Mouse (Mus musculus) c-Kit-negative CD71-positive TER-119-positive erythroid progenitor cells, embryonic 14.5 days (primary cell): Measurements from ENCODE around the gene Adarb1.
"Not testable (repeated sequence)": the region's sequence is repeated elsewhere in the genome, so short reads cannot be mapped to it uniquely, and the experiment has no call there.

Experiments
- DNase-seq: peaks from one replicate; pipeline ENCODE4 v3.0.0-alpha.2; 2013; ENCODE audit warnings: low read depth, low spot score

Gene Adarb1

GRCm38 (mm10) chr10:77321001-77321400 is 97.1 kb downstream of the Adarb1 start:
- DNase-seq, result no peak

DNA sequence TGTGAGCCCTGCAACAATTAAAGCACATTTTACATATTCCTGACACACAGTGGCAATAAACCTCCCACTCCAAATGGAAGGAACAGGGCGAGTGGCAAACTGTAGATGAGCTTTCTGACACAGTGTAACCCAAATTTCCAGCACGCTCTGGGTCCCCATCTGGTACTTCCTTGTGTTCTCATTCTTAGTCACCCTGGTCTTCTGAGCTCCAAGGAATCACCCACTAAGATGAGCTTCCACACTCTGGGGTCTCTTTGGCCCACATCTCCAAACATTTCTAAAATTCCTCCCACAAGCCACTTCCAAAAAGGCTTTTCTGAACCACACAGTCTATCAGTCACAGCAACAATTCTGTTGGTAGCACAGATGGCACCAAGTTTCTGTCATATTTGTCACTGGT is 102.4 kb downstream of the Adarb1 start:
- DNase-seq, result no peak

GRCm38 (mm10) chr10:77314711-77315266 is 103.3 kb downstream of the Adarb1 start:
- DNase-seq, result no peak

DNA sequence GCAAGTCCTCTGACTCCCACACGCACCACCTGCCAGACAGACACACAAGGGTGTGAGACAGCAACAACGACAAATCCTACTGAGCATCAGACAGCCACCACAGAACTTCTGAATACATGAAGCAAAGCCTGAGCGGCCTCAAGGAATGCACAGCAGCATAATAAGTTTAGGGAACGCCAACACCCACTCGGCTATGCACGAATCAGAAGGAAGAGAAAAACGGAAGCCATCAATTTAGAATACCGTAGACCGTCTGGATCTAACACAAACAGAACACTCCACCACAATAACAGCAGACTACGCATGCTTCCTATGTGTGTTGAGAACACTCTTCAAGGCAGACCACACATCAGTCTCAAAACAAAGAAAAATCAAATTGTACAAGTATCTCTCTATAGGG is 109.1 kb downstream of the Adarb1 start:
- no peak for DNase-seq

- no peak for DNase-seq
Observed at GRCm38 (mm10) chr10:77305766-77306165, 112.3 kb downstream of the Adarb1 start.

DNA sequence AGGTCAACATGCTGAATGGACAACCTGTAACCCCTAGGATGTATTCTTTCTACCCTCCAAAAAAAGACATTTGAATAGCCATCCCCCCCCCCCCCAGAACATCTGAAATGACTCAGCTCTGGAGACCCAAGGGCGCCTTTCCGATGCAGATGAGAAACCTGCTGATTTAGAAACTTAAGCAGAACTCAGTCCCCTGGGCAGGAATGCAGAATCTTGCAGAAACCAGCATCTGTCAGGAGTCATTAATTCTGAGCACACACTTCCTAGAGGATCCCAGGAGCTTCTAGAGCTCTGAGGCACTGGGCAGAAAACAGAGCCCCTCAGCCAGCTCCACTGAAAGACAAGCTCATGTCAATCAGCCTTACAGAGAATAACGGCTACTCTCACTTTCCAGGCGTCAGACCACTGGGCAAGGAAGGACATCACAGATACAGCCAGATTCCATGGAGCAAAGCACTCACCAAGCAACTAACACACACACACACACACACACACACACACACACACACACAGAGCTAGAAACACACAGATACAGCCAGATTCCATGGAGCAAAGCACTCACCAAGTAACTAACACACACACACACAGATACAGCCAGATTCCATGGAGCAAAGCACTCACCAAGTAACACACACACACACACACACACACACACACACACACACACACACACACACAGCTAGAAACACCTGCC is 113.1 kb downstream of the Adarb1 start:
- DNase-seq, result no peak

DNA sequence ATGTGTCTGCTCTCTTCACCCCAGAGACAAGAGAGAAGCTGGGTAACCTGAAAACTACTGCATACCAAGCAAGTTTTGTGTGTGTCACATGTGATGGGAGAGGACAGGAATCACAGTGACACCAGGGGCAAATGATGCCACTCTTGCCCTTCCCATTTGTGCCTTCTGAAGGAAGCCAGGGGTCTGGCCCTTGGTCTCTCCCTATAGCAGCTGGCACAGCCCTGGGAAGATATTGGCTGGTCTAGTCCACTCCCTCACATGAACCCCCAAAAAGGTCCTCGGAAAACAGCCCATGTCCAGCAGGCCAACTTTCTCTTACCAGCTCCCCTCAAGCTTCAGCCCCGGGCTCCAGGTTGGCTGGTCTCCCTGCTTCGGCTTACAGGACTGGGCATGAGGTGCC is 113.7 kb downstream of the Adarb1 start:
- no peak for DNase-seq

- DNase-seq, result peak; percentile 24
Observed at GRCm38 (mm10) chr10:77300934-77301297, 117.2 kb downstream of the Adarb1 start.

GRCm38 (mm10) chr10:77300237-77300933 is 117.7 kb downstream of the Adarb1 start:
- no peak for DNase-seq

GRCm38 (mm10) chr10:77299194-77299593 is 118.9 kb downstream of the Adarb1 start:
- DNase-seq, result no peak

DNA sequence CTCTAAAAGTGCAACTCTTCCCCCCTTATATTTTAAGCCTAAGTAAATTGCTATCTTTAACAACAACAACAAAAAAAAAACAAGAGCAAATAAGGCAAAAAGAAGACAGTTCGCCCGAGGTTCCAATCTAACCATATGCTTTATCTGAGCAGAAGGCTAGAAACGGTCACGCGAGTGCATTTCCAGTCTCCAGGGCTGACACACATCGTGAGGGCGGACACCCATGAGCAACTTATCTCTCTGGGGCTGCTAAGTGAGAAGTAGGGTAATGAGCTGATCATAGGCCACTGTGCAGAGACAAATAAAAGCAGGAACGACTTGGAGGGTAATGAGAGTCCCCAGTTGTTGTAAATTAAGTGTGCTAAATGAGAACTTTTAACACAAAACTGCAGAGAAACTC is 119.4 kb downstream of the Adarb1 start:
- DNase-seq, result no peak

- no peak for DNase-seq
Observed at GRCm38 (mm10) chr10:77294691-77295090, 123.4 kb downstream of the Adarb1 start.

DNA sequence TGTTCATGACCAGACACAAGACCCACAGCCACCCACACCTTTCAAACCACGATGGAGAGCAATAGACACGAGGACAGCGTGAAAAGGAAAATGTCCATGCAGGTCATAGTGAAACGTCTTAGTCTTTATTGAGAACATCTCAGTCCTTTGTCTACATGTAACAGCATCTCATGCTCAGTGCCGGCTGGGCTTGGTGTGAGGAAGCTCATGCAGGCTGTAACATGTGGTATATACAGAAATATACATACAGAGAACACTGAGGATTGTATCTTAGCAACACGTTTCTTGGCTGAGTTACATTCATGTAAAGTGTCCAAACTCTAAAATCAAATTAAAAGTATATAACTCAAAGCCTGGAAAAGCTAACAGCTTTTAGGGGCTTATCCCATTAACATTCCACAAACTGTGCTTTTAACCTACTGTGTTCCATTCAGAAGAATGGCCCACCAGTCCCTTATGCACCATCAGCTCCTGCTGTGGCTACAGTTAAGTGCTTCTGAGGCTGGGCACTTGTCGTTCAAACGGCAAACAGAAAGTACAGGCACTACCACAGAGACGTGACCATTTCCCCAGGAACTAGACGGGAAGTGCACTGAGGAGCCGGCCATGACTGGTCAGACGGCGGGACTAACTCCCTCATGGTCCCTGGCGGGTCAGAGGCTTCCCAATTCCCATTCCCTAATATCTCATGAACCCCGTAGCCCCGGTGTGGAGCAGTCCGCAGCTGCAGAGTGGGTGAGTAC is 127.3 kb downstream of the Adarb1 start:
- no peak for DNase-seq

GRCm38 (mm10) chr10:77289559-77289958 is 128.5 kb downstream of the Adarb1 start:
- no peak for DNase-seq

DNA sequence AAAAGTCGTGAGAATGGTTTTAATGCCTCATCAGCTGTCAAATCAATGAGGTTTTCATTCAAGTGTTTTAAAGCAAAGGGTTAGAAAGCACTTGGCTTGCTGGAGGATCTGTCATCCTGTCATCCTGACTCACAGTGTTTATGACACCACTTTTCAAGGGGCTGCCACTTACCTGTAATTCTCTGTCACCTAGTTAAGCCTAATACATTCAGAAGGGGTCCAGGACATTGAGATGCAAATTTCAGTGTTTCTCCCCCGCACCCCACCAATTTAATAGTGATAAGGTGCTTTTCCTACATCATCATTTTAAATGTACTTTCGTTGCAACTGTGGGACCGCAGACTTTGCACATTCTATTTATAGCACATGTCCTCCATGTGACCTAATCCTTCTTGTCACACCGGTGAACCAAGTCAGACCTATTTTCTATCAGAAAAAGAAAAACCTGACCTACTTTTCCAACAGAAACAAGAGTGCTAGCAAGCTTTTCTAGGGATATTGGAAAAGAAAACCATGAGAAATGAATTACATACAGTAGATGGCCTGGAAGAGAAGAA is 129.4 kb downstream of the Adarb1 start:
- no peak for DNase-seq

DNA sequence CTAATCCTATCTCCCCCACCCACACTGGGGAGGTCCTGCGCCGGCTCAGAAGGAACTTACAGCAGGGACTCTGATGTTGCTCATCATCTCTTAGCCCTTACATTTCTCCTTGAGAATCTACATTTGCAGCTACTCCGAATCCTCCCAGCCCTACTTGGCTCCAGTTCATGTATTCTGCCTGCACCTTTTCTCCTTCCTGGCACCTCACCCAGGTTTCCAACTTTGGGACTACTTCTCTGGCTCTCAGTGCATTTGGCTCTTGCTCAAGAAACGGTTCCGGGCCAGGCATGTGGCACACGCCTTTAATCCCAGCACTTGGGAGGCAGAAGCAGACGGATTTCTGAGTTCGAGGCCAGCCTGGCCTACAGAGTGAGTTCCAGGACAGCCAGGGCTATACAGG is 130.4 kb downstream of the Adarb1 start:
- no peak for DNase-seq

- no peak for DNase-seq
Observed at GRCm38 (mm10) chr10:77284832-77285231, 133.2 kb downstream of the Adarb1 start.

DNA sequence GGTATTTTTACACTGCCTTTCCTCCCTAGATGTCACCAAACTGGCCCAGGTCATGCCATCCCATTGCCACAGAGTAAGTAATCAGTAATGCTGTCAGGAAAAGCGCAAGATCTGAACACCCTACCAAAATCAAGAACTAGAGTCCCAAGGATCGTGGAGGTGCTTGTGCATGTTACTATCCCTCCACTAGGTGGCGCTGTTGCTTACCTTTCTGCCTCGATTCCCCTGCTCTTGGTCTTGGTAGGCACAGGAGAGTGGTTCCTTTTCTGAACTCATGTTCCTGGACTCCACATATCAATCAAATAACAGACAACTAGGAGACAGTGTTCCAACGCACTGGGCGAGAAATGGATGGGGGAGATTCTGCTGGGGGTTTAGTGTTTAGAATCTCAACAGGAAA is 135.2 kb downstream of the Adarb1 start:
- peak; percentile 68 for DNase-seq

- not testable (repeated sequence) for DNase-seq
Observed at GRCm38 (mm10) chr10:77282085-77282484, 136.0 kb downstream of the Adarb1 start.

GRCm38 (mm10) chr10:77273798-77274197 is 144.3 kb downstream of the Adarb1 start:
- no peak for DNase-seq

DNA sequence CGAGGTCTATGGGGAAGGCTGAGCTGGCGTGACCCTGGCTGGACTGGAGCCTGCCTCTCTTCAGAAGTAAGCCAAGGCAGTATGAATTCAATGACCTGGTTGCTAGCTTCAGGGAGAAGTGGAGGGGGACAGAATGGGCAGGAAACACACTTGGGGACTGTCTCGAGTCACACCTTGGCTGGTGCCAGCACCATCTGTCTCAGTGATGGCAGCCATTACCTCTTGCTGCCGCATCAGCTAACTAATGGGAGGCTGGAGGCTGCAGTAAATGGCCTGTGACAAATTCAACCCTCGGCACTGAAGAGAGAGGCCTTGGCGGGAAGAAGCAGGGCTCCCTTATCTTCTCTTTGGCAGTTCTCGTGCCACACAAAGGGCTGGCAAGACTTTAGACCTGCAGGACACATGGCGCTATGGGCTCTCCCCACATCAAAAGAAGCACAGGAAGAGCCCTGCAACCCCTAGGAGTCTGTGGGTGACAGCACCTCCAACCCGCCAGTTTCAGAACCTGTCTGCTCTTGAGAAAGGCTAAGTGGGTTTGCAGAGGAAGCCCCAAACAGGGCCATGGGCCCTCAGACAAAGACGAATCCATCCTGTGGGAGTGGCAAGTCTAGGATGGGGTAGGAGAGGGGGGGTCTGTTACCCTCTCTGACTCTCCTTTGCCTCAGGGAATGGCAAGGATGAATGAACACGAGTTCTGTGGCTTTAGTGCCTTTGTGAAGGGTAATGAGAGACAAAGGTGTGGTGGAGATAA is 144.9 kb downstream of the Adarb1 start:
- DNase-seq, result no peak
